Mouse (Mus musculus) bone marrow, adult 2 months (tissue): ENCODE results near the gene Cers2.

Experiments used
- CTCF ChIP-seq: fragments of 200-500 bp; IDR thresholded peaks from 2 replicates; pipeline ENCODE4 v1.5.1; 2011; ENCODE audit warnings: low read length, control low read depth; ENCODE audit not compliant: control insufficient read depth, insufficient read depth
- POLR2A ChIP-seq: fragments of 200-500 bp; IDR thresholded peaks from 2 replicates; pipeline ENCODE4 v1.6.1; 2011; ENCODE audit warnings: low read depth, mild to moderate bottlenecking, control low read depth, low read length, borderline replicate concordance; ENCODE audit not compliant: control insufficient read depth

- TF ChIP-seq CTCF: no peak
- peak; percentile 76 for TF ChIP-seq POLR2A
Measured at GRCm38 (mm10) chr3:95282865-95283588, 31.6 kb upstream of the Cers2 start.
